Mouse (Mus musculus) hematopoietic stem cell, adult 5-6 weeks (primary cell): ENCODE results near the gene Mrps21. TPM values are rescaled to one million over a fixed set of nuclear protein-coding genes. Genes with fewer than 3 reads are reported as not detected.

ENCODE experiments used
- ATAC-seq, 2 experiments: fragments of 125-278 bp in 1 of 2; replicated peaks in 1 of 2; 2 replicates each; pipeline ENCODE4 v1.8.0; 2016 to 2017; ENCODE audit warnings: inconsistent platforms in 2 of 2, mild to moderate bottlenecking in 2 of 2, moderate number of reproducible peaks in 2 of 2, low read depth in 1 of 2, moderate TSS enrichment in 1 of 2; ENCODE audit not compliant: low FRiP score in 2 of 2, poor library complexity in 2 of 2, severe bottlenecking in 2 of 2, insufficient read depth in 1 of 2, low TSS enrichment in 1 of 2
- total RNA-seq: library from RNA; stranded (forward); fragments of 172-1452, 232-1000 nt; gene quantifications from 2 replicates; pipeline ENCODE4 v1.2.3, GENCODE M21; 2017

The Mrps21 gene
- total RNA-seq, 1 experiment from 2014 or later = 215 TPM

DNA sequence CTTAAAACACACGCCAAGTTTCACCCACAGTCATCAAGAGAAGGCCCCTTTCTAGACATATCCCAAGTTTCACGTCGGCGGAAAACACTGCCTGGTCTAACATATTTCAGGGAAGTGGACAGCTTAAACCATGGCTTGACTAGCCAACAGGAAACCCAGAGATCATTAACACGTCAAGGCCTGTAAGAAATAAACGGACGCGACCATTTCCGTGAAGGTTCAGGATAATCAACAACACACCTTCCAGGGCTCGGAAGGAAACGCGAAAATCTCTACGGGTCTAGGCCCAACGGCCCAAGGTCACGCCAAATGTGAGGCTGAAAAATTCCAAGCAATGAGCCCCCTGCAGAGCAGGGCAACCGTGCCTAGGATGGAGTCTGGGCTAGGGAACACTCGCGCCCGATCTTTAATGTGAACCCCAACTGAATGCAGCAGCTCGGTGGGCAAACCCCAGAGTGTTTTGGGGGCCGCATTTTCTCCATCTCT, 53.2 kb downstream of the Mrps21 start:
- ATAC-seq = peak in 1 of 2 experiments; percentile 5; a peak in 1 of 4 replicates

DNA sequence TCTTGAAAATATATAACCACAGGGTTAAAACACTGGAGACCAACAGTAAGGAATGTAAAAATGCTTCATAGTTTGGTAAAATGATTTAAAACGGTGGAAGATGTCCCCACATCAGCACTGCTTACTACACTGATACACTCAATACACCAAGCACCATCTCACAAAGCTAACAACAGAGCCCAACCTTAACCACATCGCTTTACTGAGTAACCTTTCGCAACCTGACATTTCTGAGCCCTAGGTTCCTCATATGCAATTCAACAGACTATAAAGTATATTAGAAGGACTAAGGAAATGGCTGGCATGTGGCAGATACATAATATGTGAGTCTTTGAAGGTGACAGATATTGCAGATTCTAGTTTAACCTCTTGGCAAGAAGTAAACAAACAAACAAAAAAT, 54.6 kb downstream of the Mrps21 start:
- ATAC-seq = peak in 1 of 2 experiments; percentile 6; a peak in 1 of 4 replicates

Other genes starting within 250 kb of the Mrps21 start
- 106 and 109 TPM in 2 replicates for gene Ensa, start 246.5 kb downstream of the Mrps21 start, total RNA-seq
- 285 and 320 TPM in 2 replicates for gene Mcl1, start 212.7 kb downstream of the Mrps21 start, total RNA-seq
- 0.13 TPM in 1 of 2 replicates, not detected in the other for gene Adamtsl4, start 183.6 kb downstream of the Mrps21 start, total RNA-seq
- 0.75 and 4.1 TPM in 2 replicates for gene Ecm1, start 131.9 kb downstream of the Mrps21 start, total RNA-seq
- gene Tars2, start 111.3 kb downstream of the Mrps21 start, total RNA-seq = 44.8 and 45.2 TPM in 2 replicates
- 30.7 and 32.6 TPM in 2 replicates for gene Rprd2, start 52.7 kb downstream of the Mrps21 start, total RNA-seq
- 42.8 and 46.1 TPM in 2 replicates for gene Prpf3, start 15.6 kb downstream of the Mrps21 start, total RNA-seq
- gene Ciart, start 10.7 kb upstream of the Mrps21 start, total RNA-seq = 9.3 and 15.3 TPM in 2 replicates
- gene BC028528, start 20.5 kb upstream of the Mrps21 start, total RNA-seq = 103 and 119 TPM in 2 replicates
- 22.3 and 28.0 TPM in 2 replicates for gene Aph1a, start 22.4 kb upstream of the Mrps21 start, total RNA-seq
- gene Car14, start 33.2 kb upstream of the Mrps21 start, total RNA-seq = not detected in 2 replicates
- gene Anp32e, start 57.7 kb upstream of the Mrps21 start, total RNA-seq = 228 and 484 TPM in 2 replicates
- gene Plekho1, start 124.5 kb upstream of the Mrps21 start, total RNA-seq = 37.5 and 41.6 TPM in 2 replicates
- 14.0 and 29.1 TPM in 2 replicates for gene Vps45, start 186.9 kb upstream of the Mrps21 start, total RNA-seq
- 24.3 and 34.7 TPM in 2 replicates for gene Otud7b, start 233.0 kb upstream of the Mrps21 start, total RNA-seq